Mouse (Mus musculus): ENCODE measurements around the gene Cd3eap.

DNA sequence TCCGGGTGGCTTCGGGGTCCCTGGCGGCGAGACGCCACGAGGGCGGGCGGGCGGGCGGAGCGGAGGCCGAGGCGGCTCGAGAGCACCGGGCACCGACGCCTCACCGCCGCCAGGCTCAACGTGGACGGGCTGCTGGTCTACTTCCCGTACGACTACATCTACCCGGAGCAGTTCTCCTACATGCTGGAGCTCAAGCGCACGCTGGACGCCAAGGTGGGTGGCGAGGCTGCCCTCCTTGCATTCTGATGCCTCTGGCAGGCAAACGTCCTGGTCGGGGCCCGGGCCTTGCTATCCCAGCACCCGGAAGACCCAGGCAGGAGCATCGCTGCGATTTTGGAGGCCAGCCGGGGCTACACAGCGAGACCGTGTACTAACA is 22.9 kb upstream of the Cd3eap start:
- TF ChIP-seq CTCF (IDR thresholded peaks at IDR 0.05; ENCODE audit: control insufficient read depth, insufficient read depth, insufficient replicate concordance, low read depth, low read length), result peak; percentile 15; the same call in 1 of the 2 replicates
- no peak for TF ChIP-seq POLR2A (IDR thresholded peaks at IDR 0.05; ENCODE audit: control insufficient read depth, low read depth, low read length)

All from testis, adult 2 months (tissue).